Mouse (Mus musculus) stomach, embryonic 14.5 days (tissue): ENCODE results near the gene Eef1akmt3. TPM values are rescaled to one million over a fixed set of nuclear protein-coding genes. Genes with fewer than 3 reads are reported as not detected.

Source experiments
- ATAC-seq: fragments of 200-750 bp; cut with Nextera tagmentation; 2 replicates; pipeline ENCODE4 v1.8.0; 2017; ENCODE audit warnings: low read depth, moderate TSS enrichment; ENCODE audit not compliant: insufficient number of reproducible peaks, insufficient read depth, low FRiP score
- H3K27ac ChIP-seq: fragments of 300-500 bp; sonication (generic); 2 replicates; pipeline ENCODE4 v1.5.1; 2014; ENCODE audit warnings: mild to moderate bottlenecking, low read length, moderate library complexity, mixed read lengths
- H3K27me3 ChIP-seq: fragments of 300-500 bp; sonication (generic); 2 replicates; pipeline ENCODE4 v1.6.1; 2014; ENCODE audit warnings: low read length, control low read depth, mixed read lengths; ENCODE audit not compliant: control insufficient read depth, insufficient read depth
- H3K36me3 ChIP-seq: fragments of 300-500 bp; sonication (generic); 2 replicates; pipeline ENCODE4 v1.6.1; 2014; ENCODE audit warnings: mild to moderate bottlenecking, control low read depth, low read length, moderate library complexity, mixed read lengths; ENCODE audit not compliant: control insufficient read depth, insufficient read depth
- H3K4me1 ChIP-seq: fragments of 300-500 bp; sonication (generic); 2 replicates; pipeline ENCODE4 v1.6.1; 2014; ENCODE audit warnings: low read length, control low read depth, mixed read lengths; ENCODE audit not compliant: control insufficient read depth, insufficient read depth
- H3K4me2 ChIP-seq: fragments of 300-500 bp; sonication (generic); replicated peaks from 2 replicates; pipeline ENCODE4 v1.6.1; 2014; ENCODE audit warnings: low read depth, low read length, control low read depth
- H3K4me3 ChIP-seq: fragments of 300-500 bp; sonication (generic); 2 replicates; pipeline ENCODE4 v1.5.1; 2014; ENCODE audit warnings: low read depth, low read length, control low read depth
- H3K9ac ChIP-seq: fragments of 300-500 bp; sonication (generic); replicated peaks from 2 replicates; pipeline ENCODE4 v1.6.1; 2014; ENCODE audit warnings: low read depth, mild to moderate bottlenecking, control low read depth, low read length, moderate library complexity, mixed read lengths
- H3K9me3 ChIP-seq: fragments of 300-500 bp; sonication (generic); 2 replicates; pipeline ENCODE4 v1.6.1; 2016; ENCODE audit warnings: low read depth, low read length, control low read depth; ENCODE audit not compliant: control insufficient read depth
- WGBS: fragments of 180-500 bp; shearing (Covaris S2); extraction: QIAGEN DNeasy Blood & Tissue Kit; methylation state at CpG from one replicate; pipeline ENCODE4 v1.1.7; 2014; 5-methylcytosine and 5-hydroxymethylcytosine counted together
- polyA plus RNA-seq: library from polyadenylated mRNA; unstranded; fragments of >200 nt; fragmentation: Nextera tagmentation; extraction: Ambion mirVana; gene quantifications from 2 replicates; pipeline ENCODE4 v1.2.1, GENCODE M21; 2014

The Eef1akmt3 gene
- 0.80 and 1.1 TPM in 2 replicates for polyA plus RNA-seq

DNA sequence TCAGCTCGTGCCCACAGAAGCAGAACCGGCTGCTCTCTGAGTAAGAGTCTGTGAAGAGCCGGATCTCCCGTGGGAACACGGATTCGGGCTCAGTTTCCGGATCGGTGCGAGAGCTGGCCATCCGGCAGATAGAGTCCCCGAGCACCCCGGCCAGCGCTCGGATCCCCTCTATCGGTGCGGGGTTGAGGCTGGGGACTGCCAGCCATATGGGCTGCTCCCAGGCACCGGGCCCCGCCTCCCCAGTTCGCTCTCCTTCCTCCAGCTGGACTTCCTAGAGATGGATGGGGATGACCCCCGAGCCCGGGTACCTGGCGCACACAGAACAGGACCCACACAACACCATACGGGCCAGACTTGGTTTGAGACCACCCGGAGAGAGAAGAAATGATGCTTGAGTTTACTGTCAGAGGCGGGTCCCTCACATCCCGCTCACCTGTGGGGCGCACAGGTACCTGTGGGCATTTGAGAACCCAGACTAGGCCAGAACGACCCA lies at the start of gene Eef1akmt3, which contains the start of gene Mettl1:
Eef1akmt3 (minus strand) TSS at position 240 of the 493 bp plus-strand sequence.
Mettl1 (plus strand) TSS at position 141 of the 493 bp plus-strand sequence.
- peak within 1 kb of the TSS; percentile 52 for H3K27ac ChIP-seq

DNA sequence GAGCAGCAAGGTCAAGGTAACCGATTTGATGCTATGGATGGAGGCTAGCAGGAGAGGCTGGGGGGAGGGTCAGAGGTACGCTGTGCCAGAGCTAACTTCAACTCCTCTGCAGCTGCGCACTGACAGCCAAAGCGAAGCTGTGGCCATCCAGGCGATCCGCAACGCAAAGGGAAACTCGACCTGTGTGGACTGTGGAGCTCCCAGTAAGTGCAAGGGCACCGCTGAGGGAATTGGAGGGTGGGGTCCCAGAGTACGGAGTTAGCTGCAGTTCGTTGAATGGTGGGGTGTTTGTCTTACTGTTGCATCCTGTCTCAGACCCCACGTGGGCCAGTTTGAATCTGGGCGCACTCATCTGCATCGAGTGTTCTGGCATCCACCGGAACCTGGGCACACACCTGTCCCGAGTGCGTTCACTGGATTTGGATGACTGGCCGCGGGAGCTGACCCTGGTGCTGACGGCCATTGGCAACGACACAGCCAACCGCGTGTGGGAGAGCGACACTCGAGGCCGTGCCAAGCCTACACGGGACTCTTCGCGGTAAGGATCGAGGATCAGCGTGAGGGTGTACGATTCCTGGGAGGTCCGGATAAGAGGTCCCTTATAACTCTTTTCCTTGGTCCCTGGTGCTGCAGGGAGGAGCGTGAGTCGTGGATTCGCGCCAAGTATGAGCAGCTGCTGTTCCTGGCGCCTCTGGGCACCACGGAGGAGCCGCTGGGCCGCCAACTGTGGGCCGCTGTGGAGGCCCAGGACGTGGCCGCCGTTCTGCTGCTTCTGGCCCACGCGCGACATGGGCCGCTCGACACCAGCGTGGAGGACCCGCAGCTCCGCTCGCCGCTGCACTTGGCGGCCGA lies 49.5 kb upstream of the Eef1akmt3 start:
- no peak for ATAC-seq
- Histone ChIP-seq H3K4me3 (peak overlapping the region; percentile 19), H3K36me3 (no peaks in the 10 kb centered on the region), H3K27me3 (peaks cover 38% of the 10 kb centered on the region), H3K4me2 (peak overlapping the region; percentile 30; the same call in 1 of the 2 replicates), H3K9ac (no peak overlapping the region), H3K27ac (no peak overlapping the region), H3K4me1 (peaks cover 16% of the 10 kb centered on the region), H3K9me3 (no peaks in the 10 kb centered on the region)
- 6% methylated on average over 57 of the region's 57 CpGs for WGBS

More for the DNA sequence above, at the start of gene Eef1akmt3, which contains the start of gene Mettl1:
- Histone ChIP-seq H3K9me3 (no peaks in the 10 kb centered on the region), H3K9ac (peak within 1 kb of the TSS; percentile 60), H3K36me3 (peaks cover 2% of the 10 kb centered on the region; the same call in 1 of the 2 replicates), H3K4me2 (peak within 1 kb of the TSS; percentile 99), H3K4me3 (peak within 1 kb of the TSS; percentile 72), H3K4me1 (peaks cover 5% of the 10 kb centered on the region), H3K27me3 (no peaks in the 10 kb centered on the region)
- under 1% methylated on average over 28 of the region's 28 CpGs for WGBS
- peak; percentile 60; the same call in 1 of the 2 replicates for ATAC-seq

DNA sequence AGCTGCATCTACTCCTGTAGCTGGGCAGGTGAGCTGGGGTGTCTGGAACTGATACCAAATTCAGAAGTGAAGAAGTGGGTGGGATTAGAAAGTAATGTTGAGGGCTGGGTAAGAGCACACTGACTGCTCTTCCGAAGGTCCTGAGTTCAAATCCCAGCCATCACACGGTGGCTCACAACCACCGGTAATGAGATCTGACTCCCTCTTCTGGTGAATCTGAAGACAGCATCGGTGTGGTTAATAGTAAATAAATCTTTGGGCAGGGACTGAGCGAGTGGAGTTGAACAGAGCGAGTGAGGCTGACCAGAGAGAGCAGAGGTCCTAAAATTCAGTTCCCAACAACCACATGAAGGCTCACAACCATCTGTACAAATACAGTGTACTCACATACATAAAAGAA lies 44.3 kb upstream of the Eef1akmt3 start:
- Histone ChIP-seq H3K4me2 (no peak overlapping the region), H3K27me3 (peaks cover 30% of the 10 kb centered on the region), H3K4me1 (peaks cover 12% of the 10 kb centered on the region), H3K36me3 (no peaks in the 10 kb centered on the region), H3K4me3 (no peak overlapping the region), H3K9me3 (no peaks in the 10 kb centered on the region), H3K9ac (no peak overlapping the region), H3K27ac (no peak overlapping the region)
- 68% methylated on average over 6 of the region's 6 CpGs for WGBS
- ATAC-seq: no peak

DNA sequence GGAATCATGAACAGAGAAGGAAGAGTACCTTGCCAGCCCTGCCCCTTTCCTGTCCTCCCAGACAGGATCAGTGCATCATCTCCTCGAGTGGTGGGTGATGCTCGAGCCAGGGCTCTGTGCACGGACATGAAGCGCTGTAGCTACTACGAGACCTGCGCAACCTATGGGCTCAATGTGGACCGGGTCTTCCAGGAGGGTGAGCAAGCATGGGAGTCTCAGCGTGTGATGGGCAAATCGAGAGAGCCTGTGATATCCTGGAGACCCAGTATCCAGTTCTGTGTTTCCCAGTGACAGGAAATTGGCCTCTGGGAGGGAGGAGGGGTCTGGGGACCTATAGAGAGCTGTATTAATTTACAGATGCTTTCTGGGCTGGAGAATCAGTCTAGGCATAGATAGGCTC lies 43.7 kb upstream of the Eef1akmt3 start:
- ATAC-seq: no peak
- Histone ChIP-seq H3K4me3 (no peak overlapping the region), H3K27ac (no peak overlapping the region), H3K27me3 (peaks cover 30% of the 10 kb centered on the region), H3K4me1 (peaks cover 13% of the 10 kb centered on the region), H3K9ac (no peak overlapping the region), H3K9me3 (no peaks in the 10 kb centered on the region), H3K4me2 (no peak overlapping the region), H3K36me3 (no peaks in the 10 kb centered on the region)
- WGBS: 81% methylated on average over 9 of the region's 9 CpGs

DNA sequence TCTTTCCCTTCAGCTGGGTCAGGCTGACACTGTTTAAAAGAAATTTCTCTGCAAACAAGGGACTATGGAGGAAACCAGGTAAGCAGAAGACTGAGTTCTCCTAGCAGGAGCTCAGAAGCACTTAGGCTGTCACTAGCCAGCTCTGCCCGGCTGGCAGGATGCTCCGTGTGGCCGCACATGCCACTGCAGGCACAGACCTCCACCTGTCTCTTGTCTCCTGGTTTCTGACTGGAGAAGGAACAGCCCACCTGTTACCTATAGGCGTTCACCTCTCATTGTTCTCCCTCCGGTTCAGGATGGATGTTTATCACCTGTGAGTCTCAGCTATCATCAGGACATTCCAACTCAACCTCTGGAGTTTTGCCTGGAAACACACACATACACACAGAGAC lies 42.6 kb upstream of the Eef1akmt3 start:
- no peak overlapping the region for H3K27ac ChIP-seq
- ATAC-seq: no peak
- no peaks in the 10 kb centered on the region for H3K9me3 ChIP-seq
- H3K4me1 ChIP-seq: peaks cover 22% of the 10 kb centered on the region
- no peak overlapping the region for H3K9ac ChIP-seq
- no peak overlapping the region for H3K4me3 ChIP-seq
- no peaks in the 10 kb centered on the region for H3K36me3 ChIP-seq
- peaks cover 29% of the 10 kb centered on the region for H3K27me3 ChIP-seq
- H3K4me2 ChIP-seq: no peak overlapping the region
- WGBS: 36% methylated on average over 5 of the region's 5 CpGs

DNA sequence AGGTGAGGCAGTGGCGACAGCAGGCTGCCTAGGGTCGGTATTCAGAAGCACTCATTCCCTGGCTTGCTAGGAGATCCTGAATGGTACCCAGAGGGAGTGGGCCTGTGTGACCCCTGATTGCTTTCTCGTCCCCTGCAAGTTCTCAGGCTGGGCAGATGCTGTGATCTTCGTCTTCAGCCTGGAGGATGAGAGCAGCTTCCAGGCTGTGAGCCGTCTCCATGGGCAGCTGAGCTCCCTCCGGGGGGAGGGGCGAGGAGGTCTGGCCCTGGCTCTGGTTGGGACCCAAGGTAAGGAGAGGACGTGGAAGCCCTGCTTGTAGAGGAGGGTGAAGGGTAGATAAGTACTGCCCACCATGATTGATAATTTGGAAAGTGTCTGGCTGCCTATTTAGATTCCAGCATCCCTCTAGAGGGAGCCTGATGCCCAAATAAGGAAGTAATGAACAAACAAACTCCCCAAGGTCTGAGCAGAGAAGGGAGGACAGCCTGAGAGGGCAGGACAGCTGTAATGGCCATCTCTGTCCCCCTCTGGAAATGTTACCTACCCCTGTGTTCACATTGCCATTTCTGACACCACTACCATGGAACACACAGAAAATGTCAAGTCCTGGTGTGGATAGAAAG lies 42.1 kb upstream of the Eef1akmt3 start:
- WGBS: 24% methylated on average over 8 of the region's 8 CpGs
- Histone ChIP-seq H3K4me1 (peaks cover 22% of the 10 kb centered on the region), H3K9me3 (no peaks in the 10 kb centered on the region), H3K27me3 (peaks cover 29% of the 10 kb centered on the region), H3K4me2 (no peak overlapping the region), H3K4me3 (no peak overlapping the region), H3K27ac (no peak overlapping the region), H3K9ac (no peak overlapping the region), H3K36me3 (no peaks in the 10 kb centered on the region)
- no peak for ATAC-seq

DNA sequence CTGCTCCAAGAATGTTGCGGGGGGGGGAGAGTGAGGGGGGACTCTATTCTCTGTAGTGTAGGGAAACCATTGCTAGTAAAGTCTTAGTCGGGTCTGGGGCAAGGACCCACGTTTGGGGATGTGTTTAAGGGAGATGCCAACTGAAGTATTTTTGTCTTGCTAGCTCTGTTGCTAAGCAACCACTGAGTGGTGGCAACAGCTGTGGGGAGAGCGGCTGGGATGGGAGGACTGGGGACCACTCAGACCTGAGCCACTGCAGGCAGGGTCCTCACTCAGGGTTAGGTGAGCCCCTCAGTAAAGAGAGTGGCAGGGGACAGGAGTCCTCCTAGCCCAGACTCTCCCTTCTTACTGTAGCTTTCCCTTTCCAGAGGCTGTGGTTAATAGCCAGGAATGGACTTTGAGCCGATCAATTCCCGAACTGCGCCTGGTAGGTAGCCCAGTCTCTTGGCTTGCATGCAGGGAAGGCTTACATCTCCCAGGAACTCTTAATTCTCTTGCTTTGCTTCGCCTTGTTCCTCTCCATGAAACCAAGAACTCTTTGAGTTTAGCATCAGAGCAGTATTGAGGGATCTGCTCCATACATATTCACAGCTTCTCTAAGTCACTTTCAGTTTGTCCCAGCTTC lies 40.8 kb upstream of the Eef1akmt3 start:
- Histone ChIP-seq H3K27ac (no peak overlapping the region), H3K4me2 (peak overlapping the region; percentile 40; the same call in 1 of the 2 replicates), H3K9ac (no peak overlapping the region), H3K9me3 (no peaks in the 10 kb centered on the region), H3K4me1 (peaks cover 22% of the 10 kb centered on the region), H3K27me3 (peaks cover 40% of the 10 kb centered on the region), H3K4me3 (no peak overlapping the region), H3K36me3 (no peaks in the 10 kb centered on the region)
- WGBS: 30% methylated on average over 8 of the region's 8 CpGs
- no peak for ATAC-seq
